Comparison of ENCODE assay signal across 8 mouse cellular contexts in genomic region chr6:54485435-54485901, GRCm38 (mm10). TPM values are rescaled to one million over a fixed set of nuclear protein-coding genes. Genes with fewer than 3 reads are reported as not detected.
DNase-seq lines count a peak whose midpoint lies in the region; ATAC-seq and TF ChIP-seq lines count a peak whose summit lies in the region.

No protein-coding gene starts in this region.

- no peaks in the 10 kb centered on the region for H3K27me3 ChIP-seq in heart, postnatal 0 days (ENCODE audit: control insufficient read depth, insufficient read depth, low read length)
- H3K27me3 ChIP-seq in embryonic facial prominence, embryonic 15.5 days, result 0 out of 2 replicates have a peak, but pooled peaks cover 2% of the 10 kb centered on the region
- peaks cover 55% of the 10 kb centered on the region for H3K27me3 ChIP-seq in limb, embryonic 13.5 days
- H3K27me3 ChIP-seq in stomach, embryonic 14.5 days (ENCODE audit: control insufficient read depth, insufficient read depth, low read length), result peaks cover 4% of the 10 kb centered on the region; the same call in 1 of the 2 replicates

- no peak for TF ChIP-seq EP300 in heart, postnatal 0 days (IDR thresholded peaks at IDR 0.05; ENCODE audit: low read depth)

- no peak for TF ChIP-seq CTCF in heart, postnatal 0 days (IDR thresholded peaks at IDR 0.05; ENCODE audit: low read depth)

- H3K36me3 ChIP-seq in heart, postnatal 0 days (replicated peaks; ENCODE audit: control insufficient read depth, insufficient read depth, low read length), result no peaks in the 10 kb centered on the region; the same call in 1 of the 2 replicates
- H3K36me3 ChIP-seq in embryonic facial prominence, embryonic 15.5 days, result no peaks in the 10 kb centered on the region
- H3K36me3 ChIP-seq in limb, embryonic 13.5 days, result no peaks in the 10 kb centered on the region
- no peaks in the 10 kb centered on the region for H3K36me3 ChIP-seq in stomach, embryonic 14.5 days (ENCODE audit: control insufficient read depth, insufficient read depth, low read length)

- no peak overlapping the region for H3K9ac ChIP-seq in heart, postnatal 0 days (replicated peaks; ENCODE audit: low read depth, low read length)
- no peak overlapping the region for H3K9ac ChIP-seq in embryonic facial prominence, embryonic 15.5 days
- peak overlapping the region; percentile 50; the same call in 1 of the 2 replicates for H3K9ac ChIP-seq in limb, embryonic 13.5 days
- H3K9ac ChIP-seq in stomach, embryonic 14.5 days (replicated peaks; ENCODE audit: low read depth, low read length), result no peak overlapping the region; the same call in 1 of the 2 replicates

- 22% methylated on average over 18 of the region's 25 CpGs for WGBS in heart, postnatal 0 days
- 9% methylated on average over 21 of the region's 25 CpGs for WGBS in embryonic facial prominence, embryonic 15.5 days
- WGBS in limb, embryonic 13.5 days, result 3% methylated on average over 23 of the region's 25 CpGs
- 3% methylated on average over 23 of the region's 25 CpGs for WGBS in stomach, embryonic 14.5 days

- H3K27ac ChIP-seq in heart, postnatal 0 days (ENCODE audit: low read depth), result no peak overlapping the region
- no peak overlapping the region for H3K27ac ChIP-seq in embryonic facial prominence, embryonic 15.5 days (replicated peaks)
- no peak overlapping the region for H3K27ac ChIP-seq in limb, embryonic 13.5 days
- H3K27ac ChIP-seq in stomach, embryonic 14.5 days (ENCODE audit: low read length), result no peak overlapping the region

- H3K4me2 ChIP-seq in heart, postnatal 0 days (ENCODE audit: low read depth, low read length), result peak overlapping the region; percentile 50
- peak overlapping the region; percentile 52 for H3K4me2 ChIP-seq in embryonic facial prominence, embryonic 15.5 days (replicated peaks)
- H3K4me2 ChIP-seq in limb, embryonic 13.5 days (replicated peaks), result peak overlapping the region; percentile 69
- H3K4me2 ChIP-seq in stomach, embryonic 14.5 days (replicated peaks; ENCODE audit: low read depth, low read length), result peak overlapping the region; percentile 53

- intact Hi-C loops in heart, postnatal 36 days (cut with DNase I), result no loop called here

- H3K4me3 ChIP-seq in heart, postnatal 0 days (ENCODE audit: low read depth, low read length), result no peak overlapping the region
- peak overlapping the region; percentile 29 for H3K4me3 ChIP-seq in embryonic facial prominence, embryonic 15.5 days (replicated peaks)
- peak overlapping the region; percentile 37 for H3K4me3 ChIP-seq in limb, embryonic 13.5 days
- peak overlapping the region; percentile 14; the same call in 1 of the 2 replicates for H3K4me3 ChIP-seq in stomach, embryonic 14.5 days (ENCODE audit: low read depth, low read length)

- 0 out of 2 replicates have a peak, but pooled peaks cover 6% of the 10 kb centered on the region for H3K4me1 ChIP-seq in heart, postnatal 0 days (ENCODE audit: control insufficient read depth, insufficient read depth)
- peaks cover 9% of the 10 kb centered on the region; the same call in 1 of the 2 replicates for H3K4me1 ChIP-seq in embryonic facial prominence, embryonic 15.5 days
- peaks cover 10% of the 10 kb centered on the region for H3K4me1 ChIP-seq in limb, embryonic 13.5 days
- H3K4me1 ChIP-seq in stomach, embryonic 14.5 days (ENCODE audit: control insufficient read depth, insufficient read depth, low read length), result no peaks in the 10 kb centered on the region

- no peaks in the 10 kb centered on the region for H3K9me3 ChIP-seq in heart, postnatal 0 days (replicated peaks; ENCODE audit: control insufficient read depth, low read length)
- H3K9me3 ChIP-seq in embryonic facial prominence, embryonic 15.5 days (replicated peaks), result no peaks in the 10 kb centered on the region
- no peaks in the 10 kb centered on the region for H3K9me3 ChIP-seq in limb, embryonic 13.5 days
- H3K9me3 ChIP-seq in stomach, embryonic 14.5 days (ENCODE audit: control insufficient read depth, low read depth, low read length), result no peaks in the 10 kb centered on the region

- 0 out of 2 replicates have a peak, but pooled peaks have one; percentile 10 for ATAC-seq in heart, postnatal 0 days (ENCODE audit: insufficient read depth, low read depth)
- no peak for ATAC-seq in embryonic facial prominence, embryonic 15.5 days (ENCODE audit: insufficient number of reproducible peaks, low FRiP score, low TSS enrichment, low read depth)
- ATAC-seq in limb, embryonic 13.5 days (ENCODE audit: low FRiP score, low read depth), result no peak
- ATAC-seq in stomach, embryonic 14.5 days (ENCODE audit: insufficient number of reproducible peaks, insufficient read depth, low FRiP score, low read depth), result peak; percentile 58; the same call in 1 of the 2 replicates

- no peak for DNase-seq in heart, postnatal 0 days (ENCODE audit: low spot score)
- DNase-seq in heart, postnatal 36 days, result no peak
- DNase-seq in right cerebral cortex, adult 18-20 months, result no peak
- DNase-seq in layer of hippocampus, adult 8-10 months (ENCODE audit: low spot score in 2 of 2), result no peak
- no peak for DNase-seq in cerebellum, adult 11-12 months

RNA-seq across cellular contexts. Expression of gene Wipf3, which starts 56.1 kb away (rescaled TPM):
- total RNA-seq in heart, postnatal 0 days (2014; rRNA removed; ENCODE audit: low replicate concordance), result 5.3 and 5.8 TPM in 2 replicates
- 2.3 and 2.5 TPM in 2 replicates for polyA plus RNA-seq in heart, postnatal 0 days (2015; fragmentation: Nextera tagmentation; extraction: Ambion mirVana)
- total RNA-seq in heart, postnatal 36 days (2021), result 10 to 100 TPM; 37.7 to 40.2 TPM
- 1.2 and 1.3 TPM in 2 replicates for polyA plus RNA-seq in embryonic facial prominence, embryonic 15.5 days (2015; fragmentation: Nextera tagmentation; extraction: Ambion mirVana)
- polyA plus RNA-seq in limb, embryonic 13.5 days (2015; fragmentation: Nextera tagmentation; extraction: Ambion mirVana), result 1.6 and 2.1 TPM in 2 replicates
- polyA plus RNA-seq in stomach, embryonic 14.5 days (2014; fragmentation: Nextera tagmentation; extraction: Ambion mirVana), result 1.3 and 1.5 TPM in 2 replicates
- total RNA-seq in layer of hippocampus, adult 8-10 months (2022), result 100 to 1,000 TPM; 309 to 327 (median 317) TPM

Comparison
In these comparisons a context has a peak if more than half of its experiments do, and no peak if none do; other contexts are left out.
1. ATAC-seq: peak in heart, postnatal 0 days (single experiment) and stomach, embryonic 14.5 days (single experiment); none in embryonic facial prominence, embryonic 15.5 days (single experiment) and limb, embryonic 13.5 days (single experiment).
2. Peak in every context shown above with its lines, with median percentiles within 50 percentile points of each other: H3K4me2 ChIP-seq.